Mouse (Mus musculus) T-cell, adult 2 months (primary cell): ENCODE data around the gene Pde3a.

Source experiments
- DNase-seq: peaks from one replicate; pipeline ENCODE4 v3.0.0; 2022; ENCODE audit warnings: low spot score

Pde3a gene

GRCm38 (mm10) chr6:141248691-141249584 lies at the start of gene Pde3a:
Pde3a (plus strand) TSS chr6:141249269.
- no peak for DNase-seq

GRCm38 (mm10) chr6:141200173-141200615 lies 48.9 kb upstream of the Pde3a start:
- no peak for DNase-seq

GRCm38 (mm10) chr6:141207531-141207930 lies 41.5 kb upstream of the Pde3a start:
- DNase-seq = no peak

GRCm38 (mm10) chr6:141208283-141208872 lies 40.7 kb upstream of the Pde3a start:
- no peak for DNase-seq

GRCm38 (mm10) chr6:141210021-141210420 lies 39.0 kb upstream of the Pde3a start:
- no peak for DNase-seq

GRCm38 (mm10) chr6:141221081-141221480 lies 28.0 kb upstream of the Pde3a start:
- no peak for DNase-seq

GRCm38 (mm10) chr6:141226851-141227657 lies 22.0 kb upstream of the Pde3a start:
- DNase-seq = no peak

GRCm38 (mm10) chr6:141227658-141228005 lies 21.4 kb upstream of the Pde3a start:
- DNase-seq = no peak

- DNase-seq = no peak
Observed at GRCm38 (mm10) chr6:141232756-141233382, 16.2 kb upstream of the Pde3a start.

- DNase-seq = no peak
Observed at GRCm38 (mm10) chr6:141241809-141242208, 7.3 kb upstream of the Pde3a start.

GRCm38 (mm10) chr6:141245089-141245488 lies 4.0 kb upstream of the Pde3a start:
- DNase-seq = no peak

GRCm38 (mm10) chr6:141246391-141246790 lies 2.7 kb upstream of the Pde3a start:
- DNase-seq = no peak

GRCm38 (mm10) chr6:141248081-141248480 lies 988 bp upstream of the Pde3a start:
- DNase-seq = no peak

- DNase-seq = no peak
Observed at GRCm38 (mm10) chr6:141249585-141250295, 671 bp downstream of the Pde3a start.

- no peak for DNase-seq
Observed at GRCm38 (mm10) chr6:141250296-141250629, 1.2 kb downstream of the Pde3a start.

GRCm38 (mm10) chr6:141250984-141251383 lies 1.9 kb downstream of the Pde3a start:
- no peak for DNase-seq

GRCm38 (mm10) chr6:141252520-141252919 lies 3.5 kb downstream of the Pde3a start:
- DNase-seq = no peak

- DNase-seq = no peak
Observed at GRCm38 (mm10) chr6:141254956-141255355, 5.9 kb downstream of the Pde3a start.

- DNase-seq = no peak
Observed at GRCm38 (mm10) chr6:141256896-141257295, 7.8 kb downstream of the Pde3a start.

- DNase-seq = no peak
Observed at GRCm38 (mm10) chr6:141257434-141258202, 8.5 kb downstream of the Pde3a start.

GRCm38 (mm10) chr6:141265257-141265656 lies 16.2 kb downstream of the Pde3a start:
- no peak for DNase-seq
